Mouse (Mus musculus) lung, postnatal 14 days (tissue): ENCODE measurements around the gene Mms22l.
"Not testable (repeated sequence)": the region's sequence is repeated elsewhere in the genome, so short reads cannot be mapped to it uniquely, and the experiment has no call there.

Experiments
- DNase-seq: peaks from one replicate; pipeline ENCODE4 v3.0.0; 2021

Gene Mms22l

DNA sequence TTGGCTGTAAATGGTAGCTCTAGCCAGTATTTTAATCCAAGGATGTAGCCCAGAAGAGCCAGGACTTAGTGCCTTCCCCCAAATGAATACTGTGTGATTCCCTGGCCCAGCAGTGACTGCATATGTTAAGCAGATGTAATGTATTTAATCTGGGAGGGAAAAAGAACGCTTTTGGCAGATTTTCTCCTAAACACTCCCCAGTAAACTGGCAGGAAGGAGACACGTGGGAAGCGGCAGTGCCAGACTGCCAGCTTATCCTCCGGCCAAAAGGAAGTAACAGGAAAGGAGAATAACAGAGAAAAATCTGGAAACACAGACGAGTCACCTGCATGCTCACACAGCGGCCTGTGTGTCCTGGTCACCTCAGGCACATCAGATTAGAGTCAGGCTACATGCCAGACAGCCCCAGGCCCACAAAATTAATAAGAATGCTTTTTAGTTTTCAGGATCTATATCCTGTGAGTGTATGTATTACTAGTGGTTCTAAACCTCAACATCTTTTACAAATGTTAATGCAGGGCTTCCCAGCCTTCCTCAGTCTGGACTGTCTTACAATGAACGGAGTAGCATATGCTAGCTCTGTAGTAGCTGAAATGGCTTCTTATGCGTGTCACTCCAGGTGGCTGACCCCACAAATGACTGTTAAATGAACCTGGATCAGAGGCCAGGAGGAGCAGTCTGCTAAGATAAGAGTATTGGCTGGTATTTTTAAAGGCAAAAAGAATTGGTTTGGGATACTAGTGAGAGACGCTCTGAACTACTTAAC, 125.4 kb downstream of the Mms22l start:
- no peak for DNase-seq

DNA sequence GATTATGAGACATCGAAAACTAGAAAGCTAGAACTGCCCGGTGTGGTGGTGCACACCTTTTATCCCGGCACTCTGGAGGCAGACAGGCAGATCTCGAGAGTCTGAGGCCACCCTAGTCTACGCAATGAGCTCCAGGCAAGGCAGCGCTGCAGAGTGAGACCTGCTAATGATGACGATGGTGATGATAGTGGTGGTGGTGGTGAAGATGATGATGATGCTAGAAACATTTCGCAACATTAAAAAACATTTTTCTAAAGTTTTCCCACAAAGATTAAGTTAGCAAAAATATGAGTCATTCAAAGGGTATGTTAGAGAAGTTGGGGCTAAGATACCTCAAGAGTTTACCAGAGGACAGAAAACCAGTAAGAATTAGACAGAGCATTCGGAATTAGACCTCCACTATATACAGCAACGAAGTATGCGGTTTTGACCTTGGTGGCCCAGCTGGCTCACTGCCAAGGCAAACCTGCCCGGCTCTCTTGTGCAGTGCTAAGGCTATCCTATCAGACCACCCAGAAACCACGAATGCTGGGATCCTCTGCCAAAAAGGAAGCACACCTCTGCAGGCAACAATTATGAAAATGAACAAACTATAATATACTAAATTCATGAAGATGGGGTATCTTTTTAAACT, 129.8 kb downstream of the Mms22l start:
- DNase-seq = no peak

DNA sequence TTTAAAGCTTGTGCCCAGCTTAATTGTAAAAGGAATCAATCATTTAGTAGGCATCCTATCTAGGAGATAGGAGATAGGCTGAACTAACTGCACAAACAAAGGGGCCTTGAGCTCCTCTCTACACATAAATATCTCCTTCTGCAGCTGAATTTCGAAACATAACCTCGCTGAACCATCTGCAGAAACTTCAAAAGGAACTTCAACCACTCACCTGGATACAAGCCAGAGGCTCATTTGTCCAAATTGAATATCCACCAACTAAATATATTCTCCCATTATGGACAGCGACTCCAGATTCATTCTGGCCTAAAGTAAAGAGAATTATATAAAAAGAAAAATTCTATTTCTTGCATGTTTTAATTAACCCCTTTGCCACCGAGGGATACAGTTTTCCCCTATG, 130.4 kb downstream of the Mms22l start:
- no peak for DNase-seq

DNA sequence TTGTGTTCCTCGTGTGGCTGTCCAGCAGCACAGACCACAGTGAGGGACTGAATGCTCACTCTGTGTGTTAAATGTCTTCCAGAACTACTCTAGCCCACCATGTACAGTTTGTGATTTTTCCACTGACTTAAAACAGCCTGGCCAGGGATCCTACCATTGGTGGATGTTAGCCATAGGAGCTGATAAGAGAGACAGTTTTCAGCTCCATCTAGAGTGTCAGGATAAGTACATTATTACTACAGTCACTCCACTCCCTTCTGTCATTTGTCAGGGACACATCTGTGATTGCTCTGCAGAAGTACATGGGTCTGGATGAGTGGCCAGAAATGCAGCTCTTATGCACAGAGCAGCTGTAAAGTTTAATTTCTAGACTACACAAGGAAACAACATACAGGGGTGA, 131.6 kb downstream of the Mms22l start:
- DNase-seq = no peak

DNA sequence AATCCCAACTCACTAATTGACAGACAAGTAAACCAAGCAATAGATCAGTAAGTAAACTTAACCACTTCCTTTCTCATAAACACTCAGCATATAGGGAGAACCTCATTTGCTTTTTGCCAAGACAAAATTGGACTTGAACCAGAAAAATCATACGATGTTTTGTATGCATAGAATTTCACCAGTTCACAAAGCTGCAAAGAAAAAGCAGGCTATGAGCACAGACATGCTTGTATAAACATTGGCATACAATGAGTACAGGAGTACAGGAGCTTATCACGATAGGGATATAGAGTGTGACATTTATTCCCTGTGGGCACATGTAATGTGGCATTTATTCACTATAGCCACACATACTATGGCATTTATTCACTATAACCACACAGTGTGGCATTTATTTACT, 134.2 kb downstream of the Mms22l start:
- DNase-seq = no peak

DNA sequence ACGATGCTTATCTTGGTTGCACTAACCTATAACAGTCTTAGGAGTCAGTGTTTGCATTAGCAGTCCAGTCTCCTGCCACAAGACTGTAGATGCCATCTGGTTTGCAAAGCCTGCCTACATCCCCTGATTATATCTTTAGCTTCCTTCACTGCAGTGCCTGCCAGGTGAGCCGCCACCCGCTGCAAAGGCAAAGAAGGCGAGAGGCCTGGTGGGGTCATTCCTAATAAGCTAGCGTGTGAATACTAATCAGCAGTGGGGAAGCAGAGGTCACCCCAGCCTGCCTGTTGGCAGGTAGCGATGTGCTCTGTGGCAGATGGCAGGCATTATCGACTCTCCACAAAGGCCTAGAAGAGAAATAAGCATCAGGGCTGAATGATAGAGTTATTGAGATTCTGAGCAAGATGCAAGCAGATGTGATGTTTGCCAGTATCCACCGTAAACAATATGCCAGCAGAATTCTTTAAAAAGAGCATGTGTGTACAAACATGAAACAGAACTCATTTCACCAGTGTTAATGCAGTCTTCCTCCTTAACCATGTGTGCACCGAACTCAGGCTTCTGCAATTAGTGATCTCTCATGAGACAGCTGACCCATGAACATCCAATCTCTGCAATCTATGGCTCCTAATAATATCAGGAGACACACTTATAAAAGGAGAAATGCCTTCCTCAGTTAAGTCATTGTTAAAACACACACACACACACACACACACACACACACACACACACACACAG, 135.1 kb downstream of the Mms22l start:
- no peak for DNase-seq

DNA sequence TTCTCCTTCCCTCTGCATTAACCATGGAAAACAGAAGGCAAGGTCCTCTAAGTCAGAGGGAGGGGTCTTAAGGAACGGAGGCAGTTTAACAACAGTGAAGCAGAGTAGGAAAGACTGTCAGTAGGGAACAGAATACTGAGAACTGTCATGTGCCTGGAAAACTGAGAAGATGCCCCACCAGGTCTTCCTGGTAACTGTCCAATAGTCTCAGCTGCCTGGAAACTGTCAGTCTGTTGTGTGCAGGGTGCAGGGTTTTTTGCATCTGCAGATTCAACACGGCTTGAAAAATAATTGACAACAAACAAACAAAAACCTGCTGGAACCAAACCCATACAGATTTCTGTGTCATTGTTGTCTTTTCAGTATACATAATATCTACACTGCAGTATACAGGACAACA, 146.1 kb downstream of the Mms22l start:
- DNase-seq = no peak

DNA sequence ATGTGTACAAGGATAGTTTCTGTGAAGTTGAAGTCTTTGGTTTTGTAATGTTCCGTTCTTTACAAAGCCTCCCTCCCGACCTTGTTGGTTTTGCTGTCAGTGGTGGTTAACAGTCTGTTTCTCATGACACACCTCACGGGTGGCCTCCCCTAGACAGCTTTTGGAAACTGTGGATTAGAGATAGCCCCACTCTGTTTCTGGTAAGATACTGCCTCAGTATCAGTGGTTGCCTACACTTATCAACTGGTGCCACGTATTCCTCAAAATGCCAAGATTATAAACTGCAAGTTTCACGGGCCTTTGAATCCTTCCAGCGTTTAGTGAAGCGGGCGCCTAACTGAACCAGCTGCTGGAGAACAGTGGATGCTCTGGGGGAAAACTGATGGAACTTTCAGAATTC, 148.5 kb downstream of the Mms22l start:
- not testable (repeated sequence) for DNase-seq
